Mouse (Mus musculus): ENCODE results near the gene Olfr576.

Gene Olfr576

GRCm38 (mm10) chr7:102962360-102962759 lies at the start of gene Olfr576:
TSS of gene Olfr576 (plus strand) at chr7:102962660.
- DNase-seq (ENCODE audit: low read depth): no peak

- no peak for DNase-seq (ENCODE audit: low read depth)
Measured at GRCm38 (mm10) chr7:102915261-102915660, 47.2 kb upstream of the Olfr576 start.

- no peak for DNase-seq (ENCODE audit: low read depth)
Measured at GRCm38 (mm10) chr7:102916405-102916804, 46.1 kb upstream of the Olfr576 start.

- DNase-seq (ENCODE audit: low read depth): no peak
Measured at GRCm38 (mm10) chr7:102917032-102917875, 45.2 kb upstream of the Olfr576 start, which contains the start of gene Olfr571. TSS of gene Olfr571 (minus strand) at chr7:102917536.

- peak; percentile 43 for DNase-seq (ENCODE audit: low read depth)
Measured at GRCm38 (mm10) chr7:102919632-102920031, 42.8 kb upstream of the Olfr576 start.

GRCm38 (mm10) chr7:102924109-102924508 lies 38.4 kb upstream of the Olfr576 start, which contains the start of gene Olfr572:
TSS of gene Olfr572 (plus strand) at chr7:102924409.
- no peak for DNase-seq (ENCODE audit: low read depth)

- DNase-seq (ENCODE audit: low read depth): no peak
Measured at GRCm38 (mm10) chr7:102927105-102927504, 35.4 kb upstream of the Olfr576 start.

GRCm38 (mm10) chr7:102942475-102942874 lies 20.0 kb upstream of the Olfr576 start, which contains the start of gene Olfr573-ps1:
TSS of gene Olfr573-ps1 (minus strand) at chr7:102942575.
- no peak for DNase-seq (ENCODE audit: low read depth)

GRCm38 (mm10) chr7:102943417-102943816 lies 19.0 kb upstream of the Olfr576 start:
- no peak for DNase-seq (ENCODE audit: low read depth)

GRCm38 (mm10) chr7:102948167-102948566 lies 14.3 kb upstream of the Olfr576 start, which contains the start of gene Olfr574:
TSS of gene Olfr574 (plus strand) at chr7:102948467.
- DNase-seq (ENCODE audit: low read depth): no peak

GRCm38 (mm10) chr7:102950732-102951131 lies 11.7 kb upstream of the Olfr576 start:
- DNase-seq (ENCODE audit: low read depth): no peak

- DNase-seq (ENCODE audit: low read depth): no peak
Measured at GRCm38 (mm10) chr7:102958137-102958536, 4.3 kb upstream of the Olfr576 start.

- DNase-seq (ENCODE audit: low read depth): no peak
Measured at GRCm38 (mm10) chr7:102958593-102958992, 3.9 kb upstream of the Olfr576 start, which contains the start of gene Olfr575. TSS of gene Olfr575 (minus strand) at chr7:102958775.

- DNase-seq (ENCODE audit: low read depth): no peak
Measured at GRCm38 (mm10) chr7:102974399-102974798, 11.9 kb downstream of the Olfr576 start.

GRCm38 (mm10) chr7:102975843-102976242 lies 13.4 kb downstream of the Olfr576 start, which contains the start of gene Olfr577:
TSS of gene Olfr577 (minus strand) at chr7:102975943.
- no peak for DNase-seq (ENCODE audit: low read depth)

GRCm38 (mm10) chr7:102989224-102989623 lies 26.8 kb downstream of the Olfr576 start, which contains the start of gene Olfr578:
TSS of gene Olfr578 (minus strand) at chr7:102989324.
- DNase-seq (ENCODE audit: low read depth): no peak

Measured in naive thymus-derived CD4-positive, alpha-beta T cell, adult 2 months (primary cell).